Mouse (Mus musculus) brain, embryonic 14.5 days (tissue): ENCODE measurements around the gene Tnrc6c. TPM values are rescaled to one million over a fixed set of nuclear protein-coding genes. Genes with fewer than 3 reads are reported as not detected.

Experiments
- DNase-seq: peaks from one replicate; pipeline ENCODE4 v3.0.0-alpha.2; 2011; ENCODE audit warnings: low read depth
- CTCF ChIP-seq: fragments of 200-500 bp; IDR thresholded peaks from 2 replicates; pipeline ENCODE4 v1.5.1; 2012; ENCODE audit warnings: inconsistent platforms, mild to moderate bottlenecking, moderate library complexity, borderline replicate concordance; ENCODE audit not compliant: insufficient read depth, insufficient read length; ENCODE audit errors: extremely low read depth
- POLR2A ChIP-seq: fragments of 200-500 bp; IDR thresholded peaks from 2 replicates; pipeline ENCODE4 v1.6.1; 2012; ENCODE audit warnings: mild to moderate bottlenecking, inconsistent platforms, borderline replicate concordance; ENCODE audit not compliant: poor library complexity, insufficient read depth, insufficient read length, severe bottlenecking; ENCODE audit errors: extremely low read depth
- polyA plus RNA-seq: library from polyadenylated mRNA; depleted of rRNA; stranded (reverse); fragments of >200 nt; gene quantifications from 2 replicates; pipeline ENCODE4 v1.2.3, GENCODE M21; 2012

The Tnrc6c gene
- polyA plus RNA-seq, 1 experiment = 82.0 TPM

DNA sequence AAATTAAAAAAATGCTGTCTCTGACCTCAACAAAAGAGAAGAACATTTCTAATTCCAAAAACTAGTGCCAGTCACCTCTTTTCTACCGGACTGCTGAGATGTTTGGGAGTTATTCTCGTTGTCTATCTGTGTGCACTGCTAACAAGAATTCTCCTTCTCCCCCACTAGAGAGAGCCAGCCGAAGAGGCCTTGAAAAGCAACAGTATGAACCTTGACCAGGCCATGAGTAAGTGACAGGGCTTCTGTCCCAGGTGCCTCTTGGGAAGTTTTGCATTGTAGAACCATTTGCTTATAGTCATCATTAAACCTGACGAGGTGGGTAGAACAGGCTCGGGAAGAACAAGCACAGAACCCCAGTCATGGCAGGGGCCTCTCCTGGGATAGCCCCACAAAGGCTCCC is 84.0 kb downstream of the Tnrc6c start:
- TF ChIP-seq POLR2A = no peak
- TF ChIP-seq CTCF = no peak
- DNase-seq = no peak

DNA sequence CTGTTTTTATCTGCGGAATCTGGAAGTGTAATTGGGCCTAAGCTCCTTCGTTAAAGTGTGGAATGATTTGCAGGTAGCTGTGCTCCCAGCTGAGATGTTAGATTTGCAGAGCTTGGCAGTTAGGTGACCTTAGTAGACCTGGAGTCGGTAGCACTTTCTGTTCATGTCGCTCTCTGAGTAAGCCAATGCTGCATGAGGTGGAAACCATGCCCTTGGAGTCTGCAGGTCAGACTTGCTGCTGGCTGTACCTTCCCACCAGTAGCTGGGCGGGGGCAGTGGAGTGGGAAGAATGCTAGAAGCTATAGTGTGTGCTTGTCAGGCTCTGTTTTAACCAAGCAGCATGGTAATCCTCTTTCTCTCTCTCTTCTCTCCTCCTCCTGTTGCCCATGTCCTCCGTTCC is 87.0 kb downstream of the Tnrc6c start:
- TF ChIP-seq CTCF (no peak), POLR2A (no peak)
- no peak for DNase-seq

DNA sequence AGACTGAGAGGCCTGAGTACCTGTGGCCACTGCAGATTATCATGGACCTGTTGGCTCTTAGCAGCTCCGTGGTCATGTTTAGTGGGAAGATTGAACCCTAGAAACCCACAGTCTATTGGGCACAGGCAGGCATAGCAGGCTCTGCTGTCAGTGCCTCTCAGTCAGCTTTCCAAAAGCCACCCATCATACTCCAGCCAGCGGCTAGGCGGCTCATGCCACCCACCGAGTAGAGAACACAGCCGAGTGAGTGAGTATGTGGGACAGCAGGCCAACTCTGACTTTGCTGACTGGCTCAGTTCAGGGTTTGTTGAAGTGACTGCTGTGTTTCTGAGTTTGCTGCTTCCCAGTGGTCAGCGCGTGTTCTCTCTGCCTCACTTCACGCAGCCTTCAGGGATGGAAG is 88.2 kb downstream of the Tnrc6c start:
- TF ChIP-seq CTCF (no peak), POLR2A (no peak)
- DNase-seq = no peak

DNA sequence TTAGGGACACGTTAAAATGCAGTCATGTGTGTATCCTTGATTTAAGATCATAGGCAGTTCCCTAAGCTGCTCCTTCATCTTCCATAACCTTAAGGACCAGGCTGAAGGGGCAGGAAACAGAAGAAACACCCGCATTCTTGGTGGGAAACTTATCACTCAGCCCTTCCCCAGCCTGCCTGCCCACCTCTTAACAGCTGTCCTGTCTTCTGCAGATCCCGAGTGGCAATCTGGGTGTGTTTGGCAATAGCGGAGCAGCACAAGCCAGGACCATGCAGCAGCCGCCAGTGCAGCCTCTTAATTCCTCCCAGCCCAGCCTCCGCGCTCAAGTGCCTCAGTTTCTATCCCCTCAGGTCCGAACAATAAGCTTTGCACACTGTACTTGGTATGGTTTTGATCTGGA is 88.6 kb downstream of the Tnrc6c start:
- no peak for DNase-seq

DNA sequence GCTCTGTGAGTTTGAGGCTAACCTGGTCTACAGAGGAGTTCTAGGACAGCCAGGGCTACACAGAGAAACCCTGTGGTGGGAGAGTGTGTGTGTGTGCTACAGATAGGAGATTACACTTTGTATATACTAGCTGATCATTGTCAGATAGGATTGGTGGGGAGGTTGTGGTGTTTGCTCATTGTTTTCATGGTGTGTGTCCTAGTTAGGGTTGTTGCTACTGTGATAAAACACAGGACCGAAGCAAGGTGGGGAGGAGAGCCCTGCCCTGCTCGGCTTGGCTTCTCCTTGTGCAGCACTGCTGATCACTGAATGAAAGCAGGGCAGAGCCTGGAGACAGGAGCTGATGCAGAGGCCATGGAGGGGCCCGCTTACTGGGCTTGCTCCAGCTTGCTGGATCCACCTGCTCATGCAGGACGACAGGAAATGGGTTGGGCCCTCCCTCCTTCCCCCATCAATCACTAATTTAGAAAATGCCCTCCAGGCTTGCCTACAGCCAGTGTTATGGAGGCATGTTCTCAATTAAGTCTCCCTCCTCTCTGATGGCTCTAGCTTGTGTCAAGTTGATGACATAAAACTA is 89.5 kb downstream of the Tnrc6c start:
- no peak for DNase-seq
- TF ChIP-seq POLR2A (no peak), CTCF (no peak)

More for the DNA sequence above, 88.6 kb downstream of the Tnrc6c start:
- TF ChIP-seq POLR2A = no peak
- TF ChIP-seq CTCF = no peak

DNA sequence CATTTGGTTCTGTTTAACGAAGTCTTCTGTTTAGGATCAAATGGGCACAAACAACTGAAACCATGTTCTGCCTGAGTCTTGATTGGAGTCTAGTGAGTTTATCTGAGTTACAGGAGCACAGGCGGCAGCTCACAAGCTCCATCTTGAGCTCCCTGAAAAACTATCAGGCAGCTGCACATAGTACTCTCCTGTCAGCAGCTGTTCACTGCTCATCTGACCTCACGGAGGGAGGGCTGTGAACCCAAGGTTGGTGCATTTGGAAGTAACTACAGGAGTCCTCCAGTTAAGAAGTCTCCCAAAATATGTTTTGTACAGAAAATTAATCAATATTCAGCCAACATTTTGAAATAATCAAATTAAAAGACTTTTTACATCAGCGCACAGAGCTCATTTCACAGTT is 94.5 kb downstream of the Tnrc6c start:
- TF ChIP-seq CTCF (no peak), POLR2A (no peak)
- no peak for DNase-seq

DNA sequence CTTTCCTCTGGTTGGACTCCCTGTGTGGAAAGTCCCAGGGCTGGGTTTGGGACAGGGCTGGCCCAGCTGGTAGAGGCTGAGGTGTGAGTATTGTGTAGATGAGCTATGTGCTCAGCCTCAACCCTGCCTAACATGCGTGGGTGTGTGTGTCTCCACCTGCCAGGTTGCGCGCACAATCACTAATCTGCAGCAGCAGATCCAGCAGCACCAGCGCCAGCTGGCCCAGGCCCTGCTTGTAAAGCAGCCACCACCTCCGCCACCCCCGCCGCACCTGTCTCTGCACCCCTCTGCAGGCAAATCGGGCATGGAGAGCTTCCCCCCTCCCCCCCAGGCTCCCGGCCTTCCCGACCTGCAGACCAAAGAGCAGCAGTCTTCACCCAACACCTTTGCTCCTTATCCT is 95.3 kb downstream of the Tnrc6c start:
- TF ChIP-seq CTCF (no peak), POLR2A (no peak)
- no peak for DNase-seq

DNA sequence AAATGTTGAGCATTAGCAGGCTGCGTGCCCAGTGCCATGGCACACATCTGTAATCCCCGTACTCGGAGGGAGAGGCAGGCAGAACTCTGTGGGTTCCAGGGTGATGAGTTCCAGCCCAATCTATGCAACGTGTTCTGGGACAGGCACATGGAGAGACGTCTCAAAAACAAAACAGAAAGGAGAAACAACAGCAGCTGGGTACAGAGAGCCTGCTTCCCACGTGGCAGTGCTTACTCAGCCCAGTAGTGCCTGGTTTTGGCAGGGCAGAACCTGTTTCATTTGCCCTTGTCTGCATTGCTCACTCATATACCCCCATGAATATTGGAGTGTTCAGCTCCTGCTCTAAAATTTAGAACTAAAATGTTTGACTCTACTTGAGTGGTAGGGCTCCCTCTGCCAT is 97.5 kb downstream of the Tnrc6c start:
- TF ChIP-seq CTCF = no peak
- no peak for TF ChIP-seq POLR2A
- no peak for DNase-seq

DNA sequence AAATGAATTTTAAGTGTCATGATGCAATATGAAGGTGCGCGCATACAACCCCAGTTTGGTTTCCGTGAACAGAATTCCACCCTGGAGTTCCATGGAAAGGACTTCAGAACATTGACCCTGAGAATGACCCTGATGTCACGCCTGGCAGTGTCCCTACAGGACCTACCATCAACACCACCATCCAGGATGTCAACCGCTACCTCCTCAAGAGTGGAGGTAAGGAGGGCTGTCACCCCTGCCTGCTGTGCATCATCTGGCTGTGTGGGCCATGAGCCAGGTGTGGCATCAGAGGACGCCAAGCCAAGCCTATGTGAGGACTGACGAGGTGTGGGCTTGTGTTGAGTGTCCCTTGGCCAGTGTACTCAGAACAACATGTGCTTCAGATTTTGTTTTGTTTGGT is 101.8 kb downstream of the Tnrc6c start:
- DNase-seq = no peak
- no peak for TF ChIP-seq POLR2A
- no peak for TF ChIP-seq CTCF

DNA sequence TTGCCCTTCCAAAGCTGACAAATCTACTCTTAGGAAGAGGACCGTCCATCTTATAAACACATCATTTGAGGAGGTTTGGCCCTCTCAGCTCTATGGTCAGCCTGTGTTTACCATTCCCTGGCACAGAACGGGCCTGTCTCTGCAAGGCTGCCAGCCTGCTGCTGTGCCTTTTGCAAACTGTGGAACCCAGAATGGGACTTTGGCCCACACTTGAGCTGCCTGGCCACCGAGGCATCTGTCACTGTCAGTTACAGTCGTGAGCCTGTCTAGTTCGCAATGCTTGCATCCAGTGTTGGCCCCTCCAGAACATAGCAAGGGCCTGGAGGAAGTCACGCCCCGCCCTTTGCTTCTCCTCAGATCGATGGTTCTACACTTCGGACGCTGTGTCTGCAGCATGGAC is 105.2 kb downstream of the Tnrc6c start:
- TF ChIP-seq CTCF = no peak
- TF ChIP-seq POLR2A = no peak
- DNase-seq = no peak

DNA sequence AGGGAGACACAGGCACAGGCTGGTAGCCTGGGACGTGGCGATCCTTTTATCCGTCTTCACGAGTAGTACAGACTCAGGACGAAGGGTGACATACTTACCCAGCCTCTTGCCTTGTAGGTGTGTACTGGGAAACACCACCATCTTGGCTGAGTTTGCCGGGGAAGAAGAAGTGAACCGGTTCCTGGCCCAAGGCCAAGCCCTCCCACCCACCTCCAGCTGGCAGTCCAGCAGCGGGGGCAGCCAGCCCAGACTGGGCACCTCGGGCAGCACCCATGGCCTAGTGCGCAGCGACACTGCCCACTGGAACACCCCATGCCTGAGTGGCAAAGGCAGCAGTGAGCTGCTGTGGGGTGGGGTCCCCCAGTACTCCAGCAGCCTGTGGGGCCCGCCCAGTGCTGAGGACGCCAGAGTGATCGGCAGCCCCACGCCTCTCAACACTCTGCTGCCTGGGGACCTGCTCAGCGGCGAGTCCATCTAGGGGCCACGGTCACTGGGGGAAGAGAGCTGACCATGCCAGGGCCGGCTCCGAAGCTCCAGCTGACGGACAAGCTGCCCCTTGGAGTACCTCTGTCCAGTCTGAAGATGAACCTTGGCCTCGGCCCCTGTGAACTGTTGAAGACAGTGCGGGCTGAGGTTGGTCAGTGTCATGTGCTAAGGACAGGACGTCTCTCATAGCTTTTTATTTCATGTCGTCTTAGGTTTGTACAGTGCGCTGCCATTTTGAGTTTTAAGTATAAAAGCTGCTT is 106.5 kb downstream of the Tnrc6c start:
- TF ChIP-seq POLR2A (no peak), CTCF (no peak)

DNA sequence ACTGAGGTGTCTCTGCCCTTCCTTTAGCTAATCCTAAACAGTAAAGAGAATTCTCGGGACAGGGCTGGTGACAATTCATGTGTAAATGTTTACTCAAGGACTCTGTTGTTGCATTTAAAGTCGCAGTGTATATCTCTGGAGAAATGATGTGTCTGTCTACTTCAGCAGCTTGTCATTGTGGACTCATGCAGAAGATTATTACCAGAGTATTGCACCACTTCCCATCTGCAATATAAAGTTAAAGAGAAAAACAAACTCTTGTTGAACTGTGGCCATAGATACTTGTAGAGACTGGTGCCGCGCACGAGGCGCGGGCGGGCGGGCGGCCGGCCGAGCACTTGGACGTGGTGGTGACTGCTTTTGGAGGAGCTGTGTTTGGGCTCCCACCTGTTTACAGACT is 107.7 kb downstream of the Tnrc6c start:
- no peak for TF ChIP-seq CTCF
- no peak for TF ChIP-seq POLR2A
- no peak for DNase-seq

More for the DNA sequence above, 106.5 kb downstream of the Tnrc6c start:
- DNase-seq = no peak

DNA sequence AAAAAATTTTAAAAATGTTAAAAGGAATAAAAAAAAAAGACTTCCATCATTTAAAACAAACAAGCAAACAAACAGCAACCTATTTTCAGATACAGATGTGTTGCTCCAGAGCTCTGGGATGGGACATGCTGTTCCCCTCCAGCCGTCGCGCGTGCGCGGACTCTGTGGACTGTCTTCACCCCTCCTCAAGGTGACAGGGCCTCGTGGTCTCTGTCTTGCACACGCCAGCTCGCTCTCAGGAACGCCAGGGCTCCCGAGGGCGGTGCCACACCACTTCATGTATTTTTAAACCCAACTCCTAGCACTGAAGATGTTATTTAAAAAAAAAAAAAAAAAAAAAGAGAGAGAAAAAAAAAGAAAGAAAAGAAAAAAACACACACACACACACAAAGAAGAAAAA is 108.2 kb downstream of the Tnrc6c start:
- TF ChIP-seq POLR2A (no peak), CTCF (no peak)
- DNase-seq = no peak

DNA sequence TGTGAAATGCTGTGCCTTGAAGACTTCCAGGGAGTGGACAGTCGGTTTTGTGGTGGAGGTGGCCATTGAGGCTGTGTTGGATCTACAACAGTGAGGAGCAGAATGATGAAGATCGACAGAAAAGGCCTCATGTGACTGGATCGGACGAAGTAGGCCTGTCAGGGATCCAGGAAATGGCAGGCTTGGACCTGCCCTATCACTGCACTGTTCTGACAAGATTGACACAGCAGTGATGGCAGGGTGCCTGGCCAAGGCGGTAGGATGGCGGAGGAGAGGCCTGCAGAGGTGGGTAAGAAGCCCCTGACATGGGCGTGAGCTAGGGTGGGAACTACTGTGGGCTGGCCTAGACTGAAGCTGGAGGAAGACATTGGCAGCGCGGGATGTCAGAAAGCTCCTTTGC is 110.2 kb downstream of the Tnrc6c start:
- TF ChIP-seq POLR2A = no peak
- TF ChIP-seq CTCF = no peak
- no peak for DNase-seq
